Comparison of ENCODE assay signal across 27 mouse cellular contexts in genomic region chr7:113823026-113823425, GRCm38 (mm10). TPM values are rescaled to one million over a fixed set of nuclear protein-coding genes. Genes with fewer than 3 reads are reported as not detected.
DNase-seq lines count a peak whose midpoint lies in the region; ATAC-seq lines count a peak whose summit lies in the region.
"Had no signal": no experiment of that assay in that cellular context is flagged by ENCODE, and none has a peak within 500 bp of the region (broad histone marks: within the 10 kb centered on the region; RNA-seq: fewer than 3 reads in every experiment).

No protein-coding gene starts in this region.

- no peak for ATAC-seq in heart, embryonic 12.5 days (ENCODE audit: insufficient number of reproducible peaks, low FRiP score)
- ATAC-seq in heart, embryonic 16.5 days (replicated peaks; ENCODE audit: extremely low read depth, insufficient read depth, low FRiP score): no peak
- ATAC-seq in granulocyte monocyte progenitor cell, adult 5-6 weeks (replicated peaks; ENCODE audit: poor library complexity, severe bottlenecking): peak; percentile 52
- ATAC-seq in megakaryocyte progenitor cell, adult 5-6 weeks (replicated peaks; ENCODE audit: poor library complexity): peak; percentile 67
- ATAC-seq: forebrain, embryonic 13.5 days; forebrain, embryonic 16.5 days; hindbrain, postnatal 0 days; inflammation-experienced regulatory T-cells, adult 6 months; Patski had no signal

- H3K9me3 ChIP-seq in heart, embryonic 12.5 days (replicated peaks): no peaks in the 10 kb centered on the region
- no peaks in the 10 kb centered on the region for H3K9me3 ChIP-seq in heart, embryonic 16.5 days (replicated peaks; ENCODE audit: control insufficient read depth, low read length)
- H3K9me3 ChIP-seq: forebrain, embryonic 10.5 days; forebrain, embryonic 13.5 days; hindbrain, embryonic 10.5 days had no signal

- peak overlapping the region; percentile 47; the same call in 1 of the 2 replicates for H3K27ac ChIP-seq in heart, embryonic 12.5 days (ENCODE audit: poor library complexity, severe bottlenecking)
- H3K27ac ChIP-seq in heart, embryonic 16.5 days (ENCODE audit: low read length): 0 out of 2 replicates have a peak overlapping the region, but pooled peaks have one; percentile 7
- H3K27ac ChIP-seq: forebrain, embryonic 10.5 days; forebrain, embryonic 13.5 days; gastrocnemius, adult 2 months; hindbrain, embryonic 10.5 days; hindbrain, embryonic 14.5 days; hindbrain, postnatal 0 days had no signal

- no peak for DNase-seq in heart, adult 11 months
- DNase-seq in heart, postnatal 4 days: no peak
- no peak for DNase-seq in frontal cortex, postnatal 14 days (ENCODE audit: low spot score in 2 of 2)
- DNase-seq: adrenal gland, postnatal 10 days; adrenal gland, postnatal 36 days; B cell, adult 2 months; cerebellum, adult 18-20 months; cerebellum, adult 9-10 months; cerebellum, postnatal 14 days; gastrocnemius, adult 2 months; gastrocnemius, postnatal 14 days; kidney, adult 18-20 months; kidney, adult 9 months had no signal

- peaks cover 78% of the 10 kb centered on the region for H3K4me1 ChIP-seq in heart, embryonic 12.5 days (replicated peaks)
- peaks cover 61% of the 10 kb centered on the region for H3K4me1 ChIP-seq in heart, embryonic 16.5 days (ENCODE audit: control insufficient read depth, insufficient read depth, low read length)

- no peak overlapping the region for H3K4me2 ChIP-seq in heart, embryonic 12.5 days
- no peak overlapping the region for H3K4me2 ChIP-seq in heart, embryonic 16.5 days (ENCODE audit: low read depth, low read length)
- H3K4me2 ChIP-seq: forebrain, embryonic 13.5 days; hindbrain, embryonic 14.5 days had no signal

- H3K9ac ChIP-seq in heart, embryonic 12.5 days: no peak overlapping the region
- no peak overlapping the region for H3K9ac ChIP-seq in heart, embryonic 16.5 days (ENCODE audit: low read length)
- H3K9ac ChIP-seq: forebrain, embryonic 13.5 days; hindbrain, embryonic 14.5 days had no signal

- no peaks in the 10 kb centered on the region for H3K36me3 ChIP-seq in heart, embryonic 12.5 days
- no peaks in the 10 kb centered on the region for H3K36me3 ChIP-seq in heart, embryonic 16.5 days (ENCODE audit: control insufficient read depth, insufficient read depth)
- H3K36me3 ChIP-seq: forebrain, embryonic 10.5 days; G1E; hindbrain, embryonic 10.5 days had no signal

- 7% methylated on average over 3 of the region's 3 CpGs for WGBS in heart, embryonic 12.5 days
- WGBS in heart, embryonic 16.5 days: 19% methylated on average over 3 of the region's 3 CpGs

- H3K27me3 ChIP-seq in heart, embryonic 12.5 days (replicated peaks): no peaks in the 10 kb centered on the region
- no peaks in the 10 kb centered on the region for H3K27me3 ChIP-seq in heart, embryonic 16.5 days (ENCODE audit: control insufficient read depth, insufficient read depth, low read length)
- H3K27me3 ChIP-seq: Patski had no signal

- H3K4me3 ChIP-seq in heart, embryonic 12.5 days: no peak overlapping the region
- H3K4me3 ChIP-seq in heart, embryonic 16.5 days (ENCODE audit: low read length): no peak overlapping the region
- H3K4me3 ChIP-seq: forebrain, embryonic 10.5 days; forebrain, embryonic 13.5 days; gastrocnemius, adult 2 months; hindbrain, embryonic 10.5 days had no signal

RNA-seq across cellular contexts. Expression of gene Spon1, which starts 57.2 kb away (rescaled TPM):
- polyA plus RNA-seq in heart, embryonic 12.5 days (2016; fragmentation: Nextera tagmentation; extraction: Ambion mirVana): 98.7 and 99.8 TPM in 2 replicates
- 54.5 and 59.3 TPM in 2 replicates for polyA plus RNA-seq in heart, embryonic 16.5 days (2015; fragmentation: Nextera tagmentation; extraction: Ambion mirVana)
- 10 to 100 TPM; 28.6 to 32.7 TPM for total RNA-seq in heart, postnatal 4 days (2021)
- not detected in 2 replicates for total RNA-seq in granulocyte monocyte progenitor cell, adult 5-6 weeks (2014; fragmentation: Nextera tagmentation)
- not detected in 2 replicates for total RNA-seq in granulocyte monocyte progenitor cell, adult 5-6 weeks (2017)
- not detected in 2 replicates for total RNA-seq in megakaryocyte progenitor cell, adult 5-6 weeks (2015)
- total RNA-seq in megakaryocyte progenitor cell, adult 5-6 weeks (2017): not detected in 2 replicates
- total RNA-seq: CH12.LX had no signal
- polyA plus RNA-seq: G1E had no signal

Comparison
In these comparisons a context has a peak if more than half of its experiments do, and no peak if none do; other contexts are left out.
1. ATAC-seq: peak in granulocyte monocyte progenitor cell, adult 5-6 weeks (single experiment) and megakaryocyte progenitor cell, adult 5-6 weeks (single experiment); none in heart, embryonic 12.5 days (single experiment) and heart, embryonic 16.5 days (single experiment).
2. RNA of gene Spon1, which starts 57.2 kb away (total RNA-seq): 28.6 to 32.7 TPM in heart, postnatal 4 days; not detected in granulocyte monocyte progenitor cell, adult 5-6 weeks and not detected in megakaryocyte progenitor cell, adult 5-6 weeks; every median in the first group is over 10 times any median in the second.